Mouse (Mus musculus): Measurements from ENCODE around the gene Olfr1317.

Gene Olfr1317

GRCm38 (mm10) chr2:112140029-112140428 is at the start of gene Olfr1317:
Olfr1317 (plus strand) TSS chr2:112140329.
- DNase-seq (ENCODE audit: low read depth, low spot score), result no peak

- DNase-seq (ENCODE audit: low read depth, low spot score), result no peak
Observed at GRCm38 (mm10) chr2:112096681-112097080, 43.4 kb upstream of the Olfr1317 start, which contains the start of gene Olfr1314. Olfr1314 (minus strand) TSS chr2:112096781.

GRCm38 (mm10) chr2:112115340-112115739 is 24.8 kb upstream of the Olfr1317 start, which contains the start of gene Olfr1315-ps1:
Olfr1315-ps1 (minus strand) TSS chr2:112115440.
- DNase-seq (ENCODE audit: low read depth, low spot score), result no peak

- DNase-seq (ENCODE audit: low read depth, low spot score), result no peak
Observed at GRCm38 (mm10) chr2:112134877-112135276, 5.3 kb upstream of the Olfr1317 start, which contains the start of gene Olfr1316. Olfr1316 (minus strand) TSS chr2:112134977.

- DNase-seq (ENCODE audit: low read depth, low spot score), result no peak
Observed at GRCm38 (mm10) chr2:112153898-112154297, 13.8 kb downstream of the Olfr1317 start, which contains the start of gene Olfr1318. Olfr1318 (plus strand) TSS chr2:112154198.
